Mouse (Mus musculus) thymus, postnatal 0 days (tissue): ENCODE data around the gene Cyp2ab1. TPM values are rescaled to one million over a fixed set of nuclear protein-coding genes. Genes with fewer than 3 reads are reported as not detected.

ENCODE experiments used
- DNase-seq: peaks from one replicate; pipeline ENCODE4 v3.0.0-alpha.2; 2015; ENCODE audit warnings: low spot score
- polyA plus RNA-seq: library from polyadenylated mRNA; unstranded; fragments of >200 nt; fragmentation: Nextera tagmentation; extraction: Ambion mirVana; gene quantifications from 2 replicates; pipeline ENCODE4 v1.2.1, GENCODE M21; 2015

The Cyp2ab1 gene
- polyA plus RNA-seq, 1 experiment from 2014 or later: 0.08 TPM

- no peak for DNase-seq
Measured at GRCm38 (mm10) chr16:20272994-20273393, 52.2 kb downstream of the Cyp2ab1 start.

GRCm38 (mm10) chr16:20271339-20271738 lies 53.9 kb downstream of the Cyp2ab1 start:
- no peak for DNase-seq

DNA sequence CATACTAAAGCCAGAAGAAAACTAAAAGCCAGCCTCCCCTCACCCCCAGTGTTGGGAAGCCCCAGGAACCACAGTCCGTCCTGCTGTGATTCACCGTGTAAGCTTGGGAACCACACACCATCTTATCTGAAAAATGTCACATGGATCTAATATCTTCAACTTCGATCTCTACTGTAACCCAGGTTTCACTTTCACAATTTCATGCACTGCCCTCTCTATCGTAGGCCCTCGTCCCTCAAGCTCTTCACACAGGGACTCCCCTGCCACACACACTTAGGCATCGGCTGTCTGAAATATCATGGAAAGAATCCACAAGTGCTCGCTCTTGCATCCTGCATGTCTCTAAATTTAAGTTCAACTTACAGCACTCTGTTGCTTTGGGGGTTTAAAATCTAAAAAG lies 60.1 kb downstream of the Cyp2ab1 start:
- DNase-seq: no peak

Other genes with a start within 250 kb of the Cyp2ab1 start
- gene Klhl24, start 227.9 kb downstream of the Cyp2ab1 start, polyA plus RNA-seq: 29.2 and 29.5 TPM in 2 replicates
- 8.9 and 9.9 TPM in 2 replicates for gene Yeats2, start 184.3 kb downstream of the Cyp2ab1 start, polyA plus RNA-seq
- 0.05 and 0.10 TPM in 2 replicates for gene Map6d1, start 84.0 kb downstream of the Cyp2ab1 start, polyA plus RNA-seq
- gene Parl, start 23.0 kb downstream of the Cyp2ab1 start, polyA plus RNA-seq: 115 and 133 TPM in 2 replicates
- gene Abcc5, start 101.0 kb upstream of the Cyp2ab1 start, polyA plus RNA-seq: 64.8 and 82.9 TPM in 2 replicates
- 91.5 and 92.0 TPM in 2 replicates for gene Eif2b5, start 173.4 kb upstream of the Cyp2ab1 start, polyA plus RNA-seq
- gene Dvl3, start 191.6 kb upstream of the Cyp2ab1 start, polyA plus RNA-seq: 4.7 and 5.3 TPM in 2 replicates
- gene Ap2m1, start 210.1 kb upstream of the Cyp2ab1 start, polyA plus RNA-seq: 397 and 421 TPM in 2 replicates
- gene Abcf3, start 223.2 kb upstream of the Cyp2ab1 start, polyA plus RNA-seq: 50.8 and 63.7 TPM in 2 replicates